Mouse (Mus musculus): ENCODE results near the gene Padi1.

- TF ChIP-seq GATA1 (IDR thresholded peaks at IDR 0.05; ENCODE audit: borderline replicate concordance, low read length), result no peak
- TF ChIP-seq FLI1 (IDR thresholded peaks at IDR 0.05; ENCODE audit: low read length), result no peak
These were observed 25.8 kb upstream of the Padi1 start for GRCm38 (mm10) chr4:140871376-140871775.
